Mouse (Mus musculus): Measurements from ENCODE around the gene Grxcr1.

GRCm38 (mm10) chr5:68122883-68123282 lies 91.2 kb downstream of the Grxcr1 start:
- TF ChIP-seq POLR2A (IDR thresholded peaks at IDR 0.05; ENCODE audit: low read depth, low read length) (no peak), CTCF (IDR thresholded peaks at IDR 0.05; ENCODE audit: borderline replicate concordance, insufficient read depth, low read length) (no peak)

All from embryonic fibroblast, embryonic 13.5 days (primary cell).